Mouse (Mus musculus) erythroblast, embryonic 14.5 days (primary cell): ENCODE data around the gene Gm6408.

Experiments
- GATA1 ChIP-seq: IDR thresholded peaks from 2 replicates; pipeline ENCODE4 v1.6.1; 2012; ENCODE audit warnings: low read length, inconsistent platforms, mixed read lengths
- TAL1 ChIP-seq: IDR thresholded peaks from 3 replicates; pipeline ENCODE4 v1.6.1; 2012; ENCODE audit warnings: low read length, inconsistent platforms, mixed read lengths

- no peak for TF ChIP-seq GATA1
- no peak for TF ChIP-seq TAL1
Measured at GRCm38 (mm10) chr5:146436796-146437195, 45.0 kb upstream of the Gm6408 start.
